Mouse (Mus musculus) left cerebral cortex, adult 9 months (tissue): Measurements from ENCODE around the gene Dusp27.
"Not testable (repeated sequence)": the region's sequence is repeated elsewhere in the genome, so short reads cannot be mapped to it uniquely, and the experiment has no call there.

Experiments used
- DNase-seq, 2 experiments: peaks; one replicate each; pipeline ENCODE4 v3.0.0; 2022; ENCODE audit warnings: low spot score in 2 of 2

Dusp27 gene

DNA sequence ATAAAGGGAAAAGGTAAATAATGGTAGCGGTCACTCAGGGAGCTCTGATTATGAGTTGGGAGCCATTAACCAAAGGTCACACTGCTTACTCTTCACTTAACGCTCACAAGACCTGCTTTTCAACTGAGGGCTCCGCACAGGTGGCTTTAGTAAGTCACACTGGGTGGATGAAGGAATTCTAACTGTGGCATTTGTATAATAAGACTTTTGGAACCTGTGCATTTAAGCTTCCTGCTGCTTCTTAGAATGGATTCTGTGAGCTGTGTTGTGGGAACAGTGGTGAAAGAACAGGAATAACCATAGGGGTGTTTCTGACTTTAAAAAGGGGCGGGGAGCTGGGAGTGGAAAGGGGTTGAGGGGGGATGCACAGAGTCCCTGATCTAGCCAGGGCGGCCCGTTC, 14.6 kb upstream of the Dusp27 start:
- no peak for DNase-seq

DNA sequence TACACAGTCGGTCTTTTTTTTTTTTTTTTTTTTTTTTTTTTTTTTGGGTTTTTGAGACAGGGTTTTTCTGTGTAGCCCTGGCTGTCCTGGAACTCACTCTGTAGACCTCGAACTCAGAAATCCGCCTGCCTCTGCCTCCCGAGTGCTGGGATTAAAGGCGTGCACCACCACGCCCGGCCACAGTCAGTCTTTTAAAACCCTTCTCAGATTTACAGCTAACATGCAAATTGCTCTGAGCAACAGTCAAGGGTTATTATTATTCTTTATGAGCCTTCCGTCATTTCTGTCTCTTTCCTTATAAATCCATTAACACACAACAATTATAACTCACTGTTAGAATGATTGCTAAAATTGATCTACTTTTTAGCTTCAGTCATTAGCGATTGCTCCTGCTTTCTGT, 14.1 kb upstream of the Dusp27 start:
- DNase-seq = not testable (repeated sequence)

DNA sequence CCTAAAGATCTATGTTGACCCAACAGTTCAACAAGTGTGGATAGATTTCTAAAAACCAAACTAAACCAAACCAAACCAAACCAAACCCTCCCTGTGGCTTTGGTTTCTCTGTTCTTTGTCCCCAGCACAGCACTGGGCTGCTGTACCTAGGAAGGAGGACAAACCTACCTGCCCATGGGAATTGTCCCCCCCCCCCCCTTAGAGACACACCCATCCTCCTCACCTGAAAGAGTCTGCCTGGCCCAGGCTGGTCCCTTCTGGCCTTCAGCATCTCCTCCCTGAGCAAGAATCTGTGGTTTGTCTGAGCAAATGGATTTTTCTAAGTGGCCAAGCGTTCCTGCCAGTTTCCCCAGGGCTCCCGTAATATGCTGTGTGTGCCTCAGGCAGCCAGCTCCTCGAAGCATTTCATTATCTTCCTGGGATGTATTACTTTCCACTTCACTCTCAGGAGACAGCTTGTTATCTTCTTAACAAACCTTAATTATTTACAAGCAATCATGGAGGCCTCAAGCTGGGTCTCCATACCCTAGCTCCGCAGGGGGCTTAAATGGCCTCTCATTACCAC, 12.0 kb upstream of the Dusp27 start:
- DNase-seq = no peak

DNA sequence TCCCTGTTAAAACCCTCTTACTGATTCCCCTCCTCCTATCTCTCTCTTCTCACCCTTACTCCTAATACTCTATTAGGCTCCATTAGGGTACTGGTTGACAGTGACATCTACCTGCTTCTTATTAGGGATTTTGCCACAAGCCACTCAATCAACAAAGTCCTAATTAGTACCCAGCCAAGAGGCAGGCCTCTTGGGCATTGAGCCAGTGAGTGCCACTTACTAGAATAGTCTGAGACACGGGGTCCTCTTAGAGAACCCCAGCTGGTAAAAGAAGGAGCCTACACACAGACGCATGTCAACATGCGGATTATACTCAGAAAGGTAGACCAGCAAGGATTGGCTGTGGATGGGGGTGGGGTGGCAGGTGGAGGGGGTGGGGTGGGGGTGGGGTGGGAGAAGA, 11.4 kb upstream of the Dusp27 start:
- DNase-seq = no peak

DNA sequence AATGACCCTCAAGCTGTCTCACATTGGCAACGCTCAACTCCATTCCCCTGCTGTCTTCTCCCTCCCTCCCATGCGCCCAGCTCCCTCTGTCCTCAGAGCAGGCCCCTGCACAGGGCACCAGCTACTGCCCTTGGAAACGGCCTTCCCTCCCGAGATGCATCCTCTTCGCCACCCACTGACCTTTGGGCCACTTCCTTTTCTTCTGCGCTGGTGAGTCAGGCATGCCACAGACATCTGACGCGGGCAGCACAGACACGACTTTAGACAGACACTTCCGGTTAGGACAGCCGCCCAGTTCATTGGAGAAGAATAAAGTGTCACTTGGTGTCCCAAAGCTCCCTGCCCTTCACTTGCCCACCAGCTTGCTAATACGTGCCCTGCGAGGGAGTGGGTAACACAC, 10.4 kb upstream of the Dusp27 start:
- peak in 1 of 2 experiments; percentile 34 for DNase-seq

DNA sequence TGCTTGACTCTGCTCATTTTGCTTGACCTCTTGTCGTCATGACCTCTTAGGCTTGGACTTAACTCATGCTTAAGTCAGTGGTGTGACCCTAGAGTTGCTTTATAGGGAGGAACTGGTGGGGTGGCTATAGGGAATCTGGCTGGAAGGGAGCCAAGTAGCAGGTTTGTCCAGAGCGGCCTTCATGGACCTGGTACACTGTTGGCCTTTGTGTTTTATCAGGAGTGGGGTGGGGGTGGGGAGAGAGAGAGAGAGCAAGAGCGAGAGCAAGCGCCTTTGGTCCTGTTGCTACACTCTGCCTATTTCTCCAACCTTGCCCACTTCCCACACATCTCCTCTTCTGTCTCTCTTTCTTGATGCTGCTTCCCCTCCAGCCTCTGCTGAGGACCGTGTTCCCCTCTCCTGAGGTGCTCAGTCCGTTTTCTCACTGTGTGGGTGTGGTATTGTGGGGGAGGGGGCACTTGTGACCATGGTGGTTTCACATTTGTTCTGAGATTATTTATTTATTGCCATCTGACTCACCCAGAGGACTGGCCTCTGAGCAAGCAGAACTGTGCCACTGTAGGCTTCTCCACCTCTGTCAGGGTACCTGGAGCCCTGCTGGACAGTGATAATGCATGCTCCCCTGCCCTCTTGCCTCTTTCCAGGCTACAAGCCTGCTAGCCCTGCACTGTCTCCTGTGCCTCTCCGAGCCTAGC, 9.7 kb upstream of the Dusp27 start:
- no peak for DNase-seq

DNA sequence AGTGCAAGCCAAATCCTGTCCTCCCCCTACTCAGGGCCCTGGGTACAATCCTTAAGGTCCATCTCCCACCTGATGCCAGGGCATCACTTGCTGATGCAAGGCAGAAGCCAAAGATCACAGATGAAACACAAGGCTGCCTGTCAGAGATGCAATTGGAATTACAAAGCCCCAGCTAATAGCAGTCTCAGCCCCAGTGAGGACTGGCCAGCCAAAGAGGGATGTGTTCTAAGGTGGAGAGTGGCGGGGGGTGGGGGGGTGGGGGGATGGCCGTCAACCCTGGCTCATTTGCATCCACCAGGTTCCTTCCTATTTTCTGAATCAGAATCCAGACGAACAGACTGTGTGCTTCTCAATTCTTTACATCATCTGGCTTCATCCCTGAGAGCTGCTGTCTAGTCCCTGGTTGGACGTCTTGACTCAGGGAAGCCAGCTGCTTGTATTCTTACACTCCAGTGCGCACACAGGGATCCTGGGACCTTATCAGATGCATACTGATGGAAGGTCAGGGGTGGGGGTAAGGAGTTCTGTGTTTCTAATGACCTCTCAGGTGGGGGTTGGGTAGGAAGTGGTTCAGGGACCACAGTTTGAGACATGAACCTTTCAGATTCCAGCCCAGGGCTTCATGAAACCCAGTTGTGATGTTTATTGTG, 7.5 kb upstream of the Dusp27 start:
- no peak for DNase-seq

DNA sequence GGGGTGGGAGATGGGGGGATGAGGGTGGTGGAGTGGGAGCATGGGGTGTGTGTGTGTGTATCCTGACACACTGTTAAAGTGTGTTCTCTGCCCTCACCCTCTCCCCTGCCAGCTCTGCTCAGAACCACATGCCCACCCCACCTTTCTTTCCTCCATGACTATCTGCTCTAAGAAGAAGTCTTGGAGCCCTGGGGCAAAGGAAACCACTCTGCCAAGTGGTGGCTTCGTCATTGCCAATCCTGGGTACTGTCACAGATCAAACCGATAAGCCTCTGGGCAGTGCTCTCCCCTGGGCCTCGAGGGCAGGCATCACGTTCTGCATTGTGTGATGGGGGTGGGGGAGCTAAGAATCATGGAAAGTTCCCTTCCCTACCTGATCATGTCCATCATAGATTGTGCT, 4.6 kb upstream of the Dusp27 start:
- no peak for DNase-seq

DNA sequence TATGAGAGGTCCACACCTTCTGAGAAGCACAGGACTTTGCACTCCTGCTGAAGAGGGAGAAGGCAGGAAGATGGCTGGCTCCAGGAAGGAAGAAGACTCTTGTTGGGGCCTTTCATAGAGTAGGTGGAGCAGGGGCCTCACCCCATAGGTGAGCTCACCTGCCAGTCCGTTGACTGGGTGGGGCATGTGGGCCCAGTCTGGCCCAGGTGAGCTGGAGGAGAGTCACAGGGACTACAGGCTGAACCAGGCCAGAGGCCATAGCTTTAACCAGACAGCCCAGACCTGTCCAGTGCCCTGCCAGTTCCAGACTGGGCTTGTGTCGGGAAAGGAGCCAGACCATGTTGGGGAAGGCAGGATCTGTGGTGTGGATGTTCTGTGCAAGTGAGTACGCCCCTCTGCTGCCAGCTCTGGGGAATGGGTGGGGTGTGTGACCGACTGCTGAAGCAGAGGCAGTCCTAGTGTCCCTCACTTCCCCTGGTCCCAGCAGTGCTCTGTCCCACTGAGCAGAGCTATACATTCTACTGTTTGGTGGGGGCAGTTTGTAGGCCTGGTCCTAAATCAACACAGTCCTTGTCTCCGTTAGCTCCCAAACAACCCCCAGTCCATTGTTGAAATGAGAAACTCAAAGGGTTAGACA, 2.6 kb upstream of the Dusp27 start, which contains the start of gene Gpa33:
TSS of gene Gpa33 (plus strand) at position 15 of the 637 bp plus-strand sequence.
- no peak for DNase-seq

DNA sequence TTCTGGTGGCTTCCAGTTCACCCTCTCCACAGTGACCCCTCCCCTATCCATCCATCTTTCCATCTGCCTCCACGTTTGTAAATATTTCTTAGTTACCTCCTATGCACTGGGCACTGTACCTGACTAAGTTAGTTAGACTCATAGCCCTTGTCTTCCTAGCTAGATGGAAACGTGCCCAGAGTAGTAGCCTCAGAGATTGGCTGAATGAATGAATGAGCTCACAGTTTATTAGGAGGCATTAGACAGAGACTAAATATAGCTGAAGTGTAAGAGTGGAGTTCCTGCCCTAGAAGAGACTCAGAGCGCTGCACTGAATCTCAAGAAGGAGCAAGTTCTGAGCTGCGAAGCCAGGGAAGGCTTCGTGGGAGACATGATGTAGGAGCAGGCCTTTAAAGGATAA, 829 bp upstream of the Dusp27 start:
- no peak for DNase-seq

DNA sequence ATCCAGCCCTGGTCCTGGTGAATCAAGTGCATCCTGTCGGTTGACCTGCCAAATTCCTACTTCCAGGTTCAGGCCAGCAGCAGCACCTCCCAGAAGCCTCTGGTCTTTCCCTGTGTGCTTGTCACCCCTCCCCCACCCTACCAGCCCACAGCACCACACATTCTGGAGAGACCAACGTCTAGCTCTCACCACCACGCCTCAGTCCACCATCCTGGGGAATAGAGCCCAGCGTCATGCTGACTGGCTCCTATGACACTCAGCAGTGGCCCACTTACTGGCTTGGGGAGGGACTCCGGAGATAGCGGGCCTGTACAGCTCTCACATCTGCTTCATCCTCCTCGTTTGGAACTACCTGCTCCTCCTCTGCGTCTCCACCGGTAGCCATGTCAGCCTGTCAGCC, 927 bp downstream of the Dusp27 start:
- no peak for DNase-seq

DNA sequence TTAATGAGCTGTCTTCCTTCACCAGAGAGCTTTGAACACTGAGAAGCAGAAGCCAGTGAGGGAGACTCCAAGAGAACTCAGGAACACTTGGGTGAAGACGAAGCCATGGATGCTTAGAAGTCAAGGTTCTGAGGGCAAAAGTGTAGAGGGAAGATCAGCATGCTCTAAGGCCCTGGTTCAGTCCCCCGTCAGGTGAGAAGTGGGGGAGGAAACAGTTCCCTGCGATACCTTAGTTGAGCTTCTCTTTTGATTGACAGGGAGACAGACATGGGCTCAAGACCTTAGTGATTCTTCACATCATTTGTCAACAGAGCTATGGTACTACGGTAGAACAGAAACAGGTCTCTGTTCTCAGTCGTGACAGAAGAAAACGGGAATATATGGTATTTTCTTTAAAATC, 1.4 kb downstream of the Dusp27 start:
- DNase-seq = no peak

DNA sequence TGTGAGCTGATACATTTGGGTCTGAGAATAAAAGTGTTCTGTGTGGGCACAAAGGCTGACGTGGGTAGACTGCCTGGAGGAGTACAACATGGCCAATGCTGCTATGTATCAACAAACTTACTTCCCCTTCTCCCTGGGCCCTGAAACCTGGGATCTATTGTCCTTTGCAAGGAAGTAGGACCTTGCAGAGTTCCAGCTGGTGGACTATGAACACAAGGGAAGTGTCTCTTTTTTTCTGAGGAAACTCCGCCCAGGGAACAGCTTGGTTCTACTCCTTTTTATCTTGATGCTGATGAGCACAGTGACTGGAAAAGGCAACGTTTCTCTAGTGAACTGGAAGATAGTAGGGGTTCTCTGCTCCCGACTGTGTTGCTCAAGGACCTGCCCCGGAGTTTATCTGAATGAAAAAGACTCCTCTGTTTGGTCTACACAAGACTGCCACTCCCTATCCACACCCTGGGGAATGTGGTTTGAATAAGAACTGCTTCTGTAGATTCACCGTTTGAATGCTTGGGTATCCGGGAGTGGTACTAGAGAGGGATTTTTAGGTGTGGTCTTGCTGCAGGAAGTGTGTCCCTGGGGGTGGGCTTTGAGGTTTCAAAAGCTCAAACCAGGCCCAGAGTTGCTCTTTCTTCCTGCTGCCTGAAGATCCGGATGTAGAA, 2.7 kb downstream of the Dusp27 start:
- DNase-seq = no peak

DNA sequence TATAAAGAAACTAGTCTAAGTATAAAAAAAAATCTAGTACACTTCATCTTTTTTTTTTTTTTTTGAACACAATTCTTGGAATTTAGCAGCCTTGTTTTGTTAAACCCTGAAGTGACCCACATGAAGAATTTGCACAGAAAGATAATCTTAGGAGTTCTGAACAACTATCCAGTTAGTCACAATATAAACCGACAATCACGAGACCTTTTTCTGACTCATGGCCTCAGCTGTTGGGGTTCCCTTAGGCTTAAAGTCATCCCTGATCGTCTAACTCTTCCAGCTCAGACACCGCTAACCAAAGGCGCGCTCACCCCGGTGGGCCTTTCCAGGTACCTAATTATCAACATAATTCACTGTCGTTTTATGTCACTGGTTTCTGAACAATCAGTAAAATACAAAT, 4.0 kb downstream of the Dusp27 start:
- DNase-seq = no peak

DNA sequence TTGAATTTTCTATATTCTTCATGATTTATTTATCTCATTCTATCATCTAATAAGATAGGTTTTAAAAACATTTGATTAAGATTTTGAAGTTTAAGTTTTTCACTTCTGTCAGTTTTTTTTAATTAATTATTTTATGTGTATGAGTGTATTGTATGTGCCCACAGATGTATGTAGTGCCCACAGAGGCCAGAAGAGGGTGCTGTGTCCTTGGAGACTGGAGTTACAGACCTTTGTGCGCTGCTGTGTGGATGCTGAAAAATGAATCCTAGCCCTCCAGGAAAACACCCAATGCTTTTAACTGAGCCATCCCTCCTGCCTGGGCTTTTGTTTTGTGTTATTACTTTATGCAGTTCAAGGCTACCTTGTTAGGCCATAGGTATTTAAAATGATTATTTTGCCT, 4.7 kb downstream of the Dusp27 start:
- DNase-seq = no peak

DNA sequence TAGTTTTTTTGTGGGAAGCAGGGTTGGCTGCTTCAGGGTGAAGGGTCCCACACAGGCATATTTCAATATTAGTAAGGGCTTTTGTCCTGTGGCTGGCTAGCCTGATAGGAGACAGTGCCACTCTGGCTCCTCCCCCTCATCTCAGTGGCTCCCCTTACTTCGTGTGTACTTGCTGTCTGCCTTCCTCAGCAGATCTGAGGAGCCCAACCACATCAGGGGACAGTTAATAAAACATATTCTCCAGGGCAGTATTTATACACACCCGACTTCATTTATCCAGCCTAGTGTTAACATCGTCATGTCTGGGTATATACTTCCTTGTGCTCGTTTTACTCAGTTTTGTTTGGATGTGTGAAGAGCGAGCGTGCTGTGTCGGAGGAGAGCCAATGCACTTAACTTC, 5.6 kb downstream of the Dusp27 start:
- no peak for DNase-seq

DNA sequence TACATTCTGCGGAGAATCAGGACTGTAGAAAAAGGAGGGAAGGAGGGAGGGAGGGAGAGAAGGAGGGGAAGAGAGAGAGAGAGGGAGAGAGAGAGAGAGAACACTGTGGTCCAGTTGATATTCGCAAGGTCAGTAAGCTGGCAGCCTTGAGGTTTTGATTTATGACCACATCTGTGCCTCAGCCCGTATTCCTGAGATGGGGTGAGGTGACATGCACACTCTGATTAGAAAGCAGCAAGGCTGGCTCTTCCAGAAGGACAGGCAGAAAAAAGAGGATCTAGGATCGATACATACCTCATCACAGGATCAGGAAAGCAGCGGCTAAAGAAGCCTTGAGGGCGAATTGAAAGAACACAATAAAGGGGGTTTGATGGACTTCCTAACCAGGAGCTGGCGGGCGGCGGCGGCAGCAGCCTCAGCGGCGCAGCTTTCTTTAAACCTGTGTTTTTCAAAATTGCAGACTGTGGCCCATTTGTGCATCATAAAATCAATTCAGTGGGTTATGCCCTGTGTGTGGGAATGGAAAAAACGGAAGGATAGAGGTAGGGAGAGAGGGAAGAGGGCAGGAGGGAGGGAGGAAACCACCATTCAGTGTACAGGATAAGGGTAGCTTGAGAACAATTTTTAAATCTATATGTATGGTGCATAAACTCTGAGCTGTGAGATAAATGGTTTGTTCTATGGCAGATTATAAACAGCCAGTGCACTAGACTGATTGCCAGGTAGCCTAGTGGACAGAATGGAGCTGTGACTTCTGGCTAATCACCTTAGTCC, 9.7 kb downstream of the Dusp27 start:
- no peak for DNase-seq

DNA sequence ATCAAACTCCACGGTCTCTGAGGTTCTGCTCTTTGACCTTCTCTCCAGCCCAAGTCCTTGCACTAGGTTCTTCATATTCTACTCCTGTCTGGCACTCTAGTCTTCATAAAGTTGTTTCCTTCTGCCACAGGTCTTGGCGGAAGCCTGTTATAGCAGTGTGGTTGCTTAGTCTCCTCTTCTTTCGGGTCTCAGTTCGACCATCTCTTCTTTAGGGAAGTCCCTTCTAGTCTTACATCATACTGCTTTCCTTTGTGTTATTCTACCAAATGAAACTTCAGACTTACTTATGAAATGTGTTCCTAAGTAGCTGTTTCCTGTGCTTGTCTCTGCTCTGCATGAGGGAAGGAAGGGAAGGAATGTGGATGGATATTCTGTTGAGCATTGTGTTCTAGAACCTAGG, 12.0 kb downstream of the Dusp27 start:
- DNase-seq = no peak

DNA sequence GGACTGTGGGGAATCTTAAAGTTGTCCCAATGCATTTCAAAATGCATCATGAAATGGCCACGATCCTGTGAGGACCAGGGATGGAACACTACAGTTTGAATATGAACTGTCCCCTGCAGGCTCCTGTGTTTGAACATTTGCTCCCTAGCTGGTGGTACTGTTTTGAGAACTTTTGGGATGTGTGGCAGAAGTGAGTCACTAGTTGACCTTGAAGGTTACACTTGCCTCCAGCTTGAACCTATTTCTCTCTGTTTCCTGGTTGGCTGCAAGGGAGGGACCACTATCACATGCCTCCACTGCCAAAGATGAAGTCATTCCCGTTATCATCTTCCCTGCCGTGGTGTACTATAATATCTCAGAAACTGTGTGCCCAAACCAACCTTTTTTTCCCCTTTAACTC, 12.7 kb downstream of the Dusp27 start:
- DNase-seq = no peak

DNA sequence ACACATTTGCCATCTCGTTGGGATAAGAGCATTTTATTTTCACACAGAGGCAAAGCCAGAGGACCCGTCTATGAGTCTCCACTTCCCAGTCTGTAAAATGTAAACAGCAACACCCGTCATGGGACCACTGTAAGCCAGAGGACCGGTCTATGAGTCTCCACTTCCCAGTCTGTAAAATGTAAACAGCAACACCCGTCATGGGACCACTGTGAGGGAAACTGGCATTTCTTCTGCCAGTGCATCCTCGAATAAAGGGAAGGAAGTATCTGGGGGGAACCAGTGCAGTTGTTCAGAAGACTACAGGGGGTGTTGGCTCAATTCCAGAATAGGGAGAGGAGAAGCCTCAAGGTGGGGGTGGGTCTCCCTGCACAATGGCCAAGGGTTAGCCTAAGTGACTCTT, 22.3 kb downstream of the Dusp27 start:
- DNase-seq = peak in 1 of 2 experiments; percentile 11

DNA sequence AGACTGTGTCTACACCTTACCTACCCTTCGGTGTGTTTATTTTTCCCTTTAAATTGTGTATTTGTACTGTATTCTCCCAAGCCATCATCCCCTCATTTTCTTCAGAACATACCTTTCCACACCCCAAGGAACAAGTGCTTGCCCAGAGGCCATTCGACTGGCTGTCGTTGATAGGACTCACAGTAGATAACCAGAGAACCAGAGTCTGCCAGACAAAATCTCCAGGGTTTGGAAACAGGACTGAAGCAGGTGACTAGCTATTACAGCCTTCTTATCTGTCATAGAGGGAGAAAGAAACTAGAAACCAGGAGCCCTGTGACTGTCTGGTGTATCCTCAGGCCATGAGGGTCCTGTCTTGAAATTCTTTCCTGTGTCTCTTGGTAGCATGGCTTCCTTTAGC, 22.9 kb downstream of the Dusp27 start:
- no peak for DNase-seq
